Mouse (Mus musculus) brain, embryonic 14.5 days (tissue): ENCODE measurements around the gene Cadps.

ENCODE experiments used
- CTCF ChIP-seq: fragments of 200-500 bp; IDR thresholded peaks from 2 replicates; pipeline ENCODE4 v1.5.1; 2012; ENCODE audit warnings: inconsistent platforms, mild to moderate bottlenecking, moderate library complexity, borderline replicate concordance; ENCODE audit not compliant: insufficient read depth, insufficient read length; ENCODE audit errors: extremely low read depth
- POLR2A ChIP-seq: fragments of 200-500 bp; IDR thresholded peaks from 2 replicates; pipeline ENCODE4 v1.6.1; 2012; ENCODE audit warnings: mild to moderate bottlenecking, inconsistent platforms, borderline replicate concordance; ENCODE audit not compliant: poor library complexity, insufficient read depth, insufficient read length, severe bottlenecking; ENCODE audit errors: extremely low read depth

DNA sequence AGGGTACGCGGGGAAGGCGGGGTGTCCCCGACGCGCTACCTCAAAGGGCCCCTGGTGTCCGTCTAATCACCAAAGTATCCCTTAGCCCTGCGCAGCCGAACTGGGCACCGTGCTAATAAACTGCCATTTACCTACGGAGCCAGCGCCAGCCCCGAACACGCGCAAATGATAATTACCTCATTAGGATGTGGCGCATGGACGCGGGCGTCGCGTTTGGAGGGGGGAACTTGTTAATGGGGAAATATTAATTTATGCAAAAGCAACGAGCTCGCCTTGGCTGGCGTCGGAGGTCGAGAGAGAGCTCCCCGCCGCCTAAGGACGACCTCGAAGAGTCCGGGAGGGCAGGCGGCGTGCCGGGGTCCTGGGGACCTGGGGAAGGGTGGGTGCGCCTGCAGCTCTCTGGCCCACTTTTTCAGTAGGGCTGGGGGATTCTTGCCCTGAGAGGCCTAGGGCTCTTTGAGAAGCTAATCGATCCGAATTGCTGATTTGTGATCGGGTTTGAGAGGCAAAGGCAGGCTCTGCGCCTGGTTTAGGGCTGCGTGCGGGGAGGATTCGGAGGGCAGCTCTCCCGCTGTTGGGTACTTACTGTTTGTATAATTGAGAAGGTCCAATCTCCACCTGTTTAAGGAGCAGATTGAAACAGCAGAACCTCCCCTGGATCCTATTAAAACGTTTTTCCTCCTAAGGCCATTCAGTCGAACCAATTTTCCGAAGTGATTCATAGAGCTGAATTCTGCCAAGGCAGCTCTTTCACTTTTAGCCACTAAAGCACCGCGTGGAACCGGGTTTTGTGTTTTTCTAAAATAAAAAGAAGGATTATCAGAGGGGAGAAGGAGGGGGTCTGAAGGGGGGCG is 476.6 kb downstream of the Cadps start:
- TF ChIP-seq POLR2A (no peak), CTCF (no peak)
